ENCODE assay signal across 11 mouse cellular contexts in genomic region chr14:118919025-118919424, GRCm38 (mm10). TPM values are rescaled to one million over a fixed set of nuclear protein-coding genes. Genes with fewer than 3 reads are reported as not detected.
DNase-seq lines count a peak whose midpoint lies in the region; ATAC-seq lines count a peak whose summit lies in the region.
"Had no signal": no experiment of that assay in that cellular context is flagged by ENCODE, and none has a peak within 500 bp of the region (broad histone marks: within the 10 kb centered on the region; RNA-seq: fewer than 3 reads in every experiment).

No protein-coding gene starts in this region.

- DNase-seq in adrenal gland, postnatal 14 days: peak; percentile 37
- DNase-seq in adrenal gland, postnatal 4 days (ENCODE audit: low spot score in 2 of 2): no peak
- DNase-seq in hindbrain, embryonic 10.5 days (ENCODE audit: low spot score): no peak
- peak; percentile 29 to 43 for DNase-seq in B cell, adult 2 months
- DNase-seq in induced T-regulatory cell, adult 2 months (ENCODE audit: low read depth): peak; percentile 63
- no peak for DNase-seq in testis, postnatal 14 days (ENCODE audit: low spot score)
- DNase-seq in layer of hippocampus, adult 9-10 months (ENCODE audit: low spot score): no peak

- H3K27ac ChIP-seq in hindbrain, embryonic 16.5 days (ENCODE audit: low read depth, low read length): no peak overlapping the region
- no peak overlapping the region for H3K27ac ChIP-seq in hindbrain, embryonic 10.5 days
- H3K27ac ChIP-seq: heart, embryonic 13.5 days; limb, embryonic 13.5 days; neural tube, embryonic 12.5 days had no signal

- no peaks in the 10 kb centered on the region for H3K9me3 ChIP-seq in hindbrain, embryonic 16.5 days (ENCODE audit: control insufficient read depth, low read length)
- H3K9me3 ChIP-seq in hindbrain, embryonic 10.5 days: no peaks in the 10 kb centered on the region
- H3K9me3 ChIP-seq: heart, embryonic 13.5 days; limb, embryonic 13.5 days; neural tube, embryonic 12.5 days had no signal

- no peak overlapping the region for H3K9ac ChIP-seq in hindbrain, embryonic 16.5 days (ENCODE audit: low read depth, low read length)
- H3K9ac ChIP-seq: heart, embryonic 13.5 days; limb, embryonic 13.5 days; neural tube, embryonic 12.5 days had no signal

- no peak overlapping the region for H3K4me2 ChIP-seq in hindbrain, embryonic 16.5 days (ENCODE audit: low read length)
- H3K4me2 ChIP-seq: heart, embryonic 13.5 days; limb, embryonic 13.5 days; neural tube, embryonic 12.5 days had no signal

- H3K4me1 ChIP-seq in hindbrain, embryonic 16.5 days (ENCODE audit: control insufficient read depth, insufficient read depth, low read depth, low read length): peaks cover 32% of the 10 kb centered on the region
- H3K4me1 ChIP-seq in hindbrain, embryonic 10.5 days (replicated peaks): peaks cover 25% of the 10 kb centered on the region

- 0 out of 2 replicates have a peak, but pooled peaks have one; percentile 29 for ATAC-seq in hindbrain, embryonic 16.5 days

- 69% methylated on average over 8 of the region's 8 CpGs for WGBS in hindbrain, embryonic 16.5 days
- 73% methylated on average over 8 of the region's 8 CpGs for WGBS in hindbrain, embryonic 10.5 days

- peaks cover 3% of the 10 kb centered on the region; the same call in 1 of the 2 replicates for H3K36me3 ChIP-seq in hindbrain, embryonic 16.5 days (ENCODE audit: control insufficient read depth, insufficient read depth, low read length)
- H3K36me3 ChIP-seq in hindbrain, embryonic 10.5 days: peaks cover 72% of the 10 kb centered on the region

- no peaks in the 10 kb centered on the region for H3K27me3 ChIP-seq in hindbrain, embryonic 16.5 days (replicated peaks; ENCODE audit: control insufficient read depth, insufficient read depth, low read length)
- peaks cover 30% of the 10 kb centered on the region for H3K27me3 ChIP-seq in hindbrain, embryonic 10.5 days (ENCODE audit: insufficient read depth, poor library complexity, severe bottlenecking)

- H3K4me3 ChIP-seq in hindbrain, embryonic 16.5 days (ENCODE audit: low read length): no peak overlapping the region
- H3K4me3 ChIP-seq in hindbrain, embryonic 10.5 days: no peak overlapping the region
- H3K4me3 ChIP-seq: heart, embryonic 13.5 days; limb, embryonic 13.5 days; neural tube, embryonic 12.5 days had no signal

RNA-seq across cellular contexts. Expression of gene Dzip1, which starts 6.2 kb away (rescaled TPM):
- 13.3 and 13.4 TPM in 2 replicates for total RNA-seq in adrenal gland, postnatal 14 days (2021)
- 10 to 100 TPM; 31.1 to 32.0 TPM for total RNA-seq in adrenal gland, postnatal 4 days (2021)
- 85.8 and 93.5 TPM in 2 replicates for polyA plus RNA-seq in hindbrain, embryonic 16.5 days (2015; fragmentation: Nextera tagmentation; extraction: Ambion mirVana)
- 16.4 and 19.7 TPM in 2 replicates for polyA plus RNA-seq in hindbrain, embryonic 10.5 days (2016; fragmentation: Nextera tagmentation; extraction: Ambion mirVana)

RNA-seq across cellular contexts. Expression of gene Dnajc3, which starts 18.8 kb away (rescaled TPM):
- 53.6 and 56.4 TPM in 2 replicates for total RNA-seq in adrenal gland, postnatal 14 days (2021)
- 10 to 100 TPM; 49.6 to 52.1 TPM for total RNA-seq in adrenal gland, postnatal 4 days (2021)
- 22.5 and 24.8 TPM in 2 replicates for polyA plus RNA-seq in hindbrain, embryonic 16.5 days (2015; fragmentation: Nextera tagmentation; extraction: Ambion mirVana)
- 25.4 and 33.1 TPM in 2 replicates for polyA plus RNA-seq in hindbrain, embryonic 10.5 days (2016; fragmentation: Nextera tagmentation; extraction: Ambion mirVana)

Comparison
In these comparisons a context has a peak if more than half of its experiments do, and no peak if none do; other contexts are left out.
1. DNase-seq: peak in adrenal gland, postnatal 14 days (single experiment), B cell, adult 2 months (2 of 2) and induced T-regulatory cell, adult 2 months (single experiment); none in adrenal gland, postnatal 4 days (0 of 2), hindbrain, embryonic 10.5 days (single experiment), testis, postnatal 14 days (single experiment) and layer of hippocampus, adult 9-10 months (single experiment).